Mouse (Mus musculus): ENCODE measurements around the gene Akr1b7. TPM values are rescaled to one million over a fixed set of nuclear protein-coding genes. Genes with fewer than 3 reads are reported as not detected.
"Not testable (repeated sequence)": the region's sequence is repeated elsewhere in the genome, so short reads cannot be mapped to it uniquely, and the experiment has no call there.

Gene Akr1b7
- polyA plus RNA-seq (2021) = 4.6 TPM

GRCm38 (mm10) chr6:34412023-34412422 is at the start of gene Akr1b7:
Gene Akr1b7, plus strand, starts transcription at chr6:34412334.
- H3K27me3 ChIP-seq = peaks cover 5% of the 10 kb centered on the region
- ATAC-seq = no peak
- DNase-seq (ENCODE audit: low read depth, low spot score) = no peak
- POLR2A ChIA-PET = no interaction called here
- CTCF ChIA-PET = no interaction called here
- in situ Hi-C loops (cut with MboI; ENCODE audit: low pct_unique_long_range_greater_than_20kb) = no loop called here
- no peak for TF ChIP-seq CTCF (IDR thresholded peaks at IDR 0.05)

GRCm38 (mm10) chr6:34364217-34365136 is 47.7 kb upstream of the Akr1b7 start:
- CTCF ChIA-PET = interaction anchor here (0.8 to 4.8 kb wide), 3 partner anchors 10 to 19 kb away, joined by 3 to 22 read pairs (median 3); partner anchors contain the start of genes Akr1b10 and Akr1b8
- ATAC-seq (no peak), DNase-seq (ENCODE audit: low read depth, low spot score) (no peak)
- POLR2A ChIA-PET = no interaction called here
- in situ Hi-C loops (cut with MboI; ENCODE audit: low pct_unique_long_range_greater_than_20kb) = no loop called here
- TF ChIP-seq CTCF (IDR thresholded peaks at IDR 0.05) = peak; percentile 54
- no peaks in the 10 kb centered on the region for H3K27me3 ChIP-seq

GRCm38 (mm10) chr6:34367998-34368397 is 44.1 kb upstream of the Akr1b7 start:
- in situ Hi-C loops (cut with MboI; ENCODE audit: low pct_unique_long_range_greater_than_20kb) = no loop called here
- DNase-seq (ENCODE audit: low read depth, low spot score) = no peak
- POLR2A ChIA-PET = no interaction called here
- no peak for TF ChIP-seq CTCF (IDR thresholded peaks at IDR 0.05)
- ATAC-seq = no peak
- CTCF ChIA-PET = interaction anchor here (1.6 kb wide), 1 partner anchor 14 kb away, joined by 3 read pairs; the partner anchor contains the start of gene Akr1b8
- H3K27me3 ChIP-seq = no peaks in the 10 kb centered on the region

GRCm38 (mm10) chr6:34370081-34370480 is 42.1 kb upstream of the Akr1b7 start:
- ChIA-PET CTCF (interaction anchor here (1.9 kb wide), 1 partner anchor 14 kb away, joined by 6 read pairs; no protein-coding TSS in a partner anchor), POLR2A (interaction anchor here (0.6 kb wide), 1 partner anchor 47 kb away, joined by 6 read pairs; no protein-coding TSS in a partner anchor)
- DNase-seq (ENCODE audit: low read depth, low spot score) (no peak), ATAC-seq (no peak)
- TF ChIP-seq CTCF (IDR thresholded peaks at IDR 0.05) = no peak
- no peaks in the 10 kb centered on the region for H3K27me3 ChIP-seq
- in situ Hi-C loops (cut with MboI; ENCODE audit: low pct_unique_long_range_greater_than_20kb) = no loop called here

- peak; percentile 67 for TF ChIP-seq CTCF (IDR thresholded peaks at IDR 0.05)
- H3K27me3 ChIP-seq = no peaks in the 10 kb centered on the region
- ChIA-PET CTCF (interaction anchor here (0.9 to 1.0 kb wide), 2 partner anchors 76 to 80 kb away, joined by 3 to 4 read pairs; no protein-coding TSS in a partner anchor), POLR2A (no interaction called here)
- DNase-seq (ENCODE audit: low read depth, low spot score) = no peak
- in situ Hi-C loops (cut with MboI; ENCODE audit: low pct_unique_long_range_greater_than_20kb) = no loop called here
- no peak for ATAC-seq
Observed at GRCm38 (mm10) chr6:34371700-34372351, 40.3 kb upstream of the Akr1b7 start.

- no peaks in the 10 kb centered on the region for H3K27me3 ChIP-seq
- ATAC-seq = no peak
- POLR2A ChIA-PET = no interaction called here
- CTCF ChIA-PET = no interaction called here
- DNase-seq (ENCODE audit: low read depth, low spot score) = no peak
- no peak for TF ChIP-seq CTCF (IDR thresholded peaks at IDR 0.05)
- in situ Hi-C loops (cut with MboI; ENCODE audit: low pct_unique_long_range_greater_than_20kb) = no loop called here
Observed at GRCm38 (mm10) chr6:34373841-34374240, 38.3 kb upstream of the Akr1b7 start.

- POLR2A ChIA-PET = not testable (repeated sequence)
Observed at GRCm38 (mm10) chr6:34375888-34376287, 36.2 kb upstream of the Akr1b7 start.

GRCm38 (mm10) chr6:34383401-34383800 is 28.7 kb upstream of the Akr1b7 start:
- ATAC-seq (no peak), DNase-seq (ENCODE audit: low read depth, low spot score) (no peak)
- no peaks in the 10 kb centered on the region for H3K27me3 ChIP-seq
- CTCF ChIA-PET = interaction anchor here (1.3 kb wide), 1 partner anchor 18 kb away, joined by 3 read pairs; no protein-coding TSS in a partner anchor
- in situ Hi-C loops (cut with MboI; ENCODE audit: low pct_unique_long_range_greater_than_20kb) = no loop called here
- POLR2A ChIA-PET = interaction anchor here (0.6 kb wide), 1 partner anchor 539 kb away, joined by 5 read pairs; no protein-coding TSS in a partner anchor
- TF ChIP-seq CTCF (IDR thresholded peaks at IDR 0.05) = no peak

More at GRCm38 (mm10) chr6:34375888-34376287, 36.2 kb upstream of the Akr1b7 start:
- H3K27me3 ChIP-seq; in situ Hi-C loops (cut with MboI; ENCODE audit: low pct_unique_long_range_greater_than_20kb); CTCF ChIA-PET; ATAC-seq; DNase-seq (ENCODE audit: low read depth, low spot score): not testable (repeated sequence)

- DNase-seq (ENCODE audit: low read depth, low spot score) (no peak), ATAC-seq (peak; percentile 65)
- ChIA-PET POLR2A (no interaction called here), CTCF (interaction anchor here (1.3 kb wide), 1 partner anchor 19 kb away, joined by 3 read pairs; no protein-coding TSS in a partner anchor)
- no peak for TF ChIP-seq CTCF (IDR thresholded peaks at IDR 0.05)
- H3K27me3 ChIP-seq = no peaks in the 10 kb centered on the region
- in situ Hi-C loops (cut with MboI; ENCODE audit: low pct_unique_long_range_greater_than_20kb) = no loop called here
Observed at GRCm38 (mm10) chr6:34384110-34384661, 27.9 kb upstream of the Akr1b7 start, which contains the start of gene Akr1b10. Gene Akr1b10, plus strand, starts transcription at chr6:34384218.

GRCm38 (mm10) chr6:34384701-34385370 is 27.3 kb upstream of the Akr1b7 start:
- POLR2A ChIA-PET = no interaction called here
- DNase-seq (ENCODE audit: low read depth, low spot score) (no peak), ATAC-seq (no peak)
- in situ Hi-C loops (cut with MboI; ENCODE audit: low pct_unique_long_range_greater_than_20kb) = no loop called here
- TF ChIP-seq CTCF (IDR thresholded peaks at IDR 0.05) = no peak
- H3K27me3 ChIP-seq = no peaks in the 10 kb centered on the region
- CTCF ChIA-PET = interaction anchor here (1.3 kb wide), 1 partner anchor 20 kb away, joined by 3 read pairs; no protein-coding TSS in a partner anchor

All from Patski (cell line).